Mouse (Mus musculus) hindbrain, embryonic 13.5 days (tissue): ENCODE data around the gene Faap20. TPM values are rescaled to one million over a fixed set of nuclear protein-coding genes. Genes with fewer than 3 reads are reported as not detected.

Experiments used
- ATAC-seq: fragments of 200-750 bp; cut with Nextera tagmentation; 2 replicates; pipeline ENCODE4 v1.8.0; 2017; ENCODE audit warnings: moderate TSS enrichment; ENCODE audit not compliant: low FRiP score
- H3K27ac ChIP-seq: fragments of 300-500 bp; sonication (generic); 2 replicates; pipeline ENCODE4 v1.5.1; 2015; ENCODE audit warnings: inconsistent platforms, mild to moderate bottlenecking, moderate library complexity
- H3K27me3 ChIP-seq: fragments of 300-500 bp; sonication (generic); 2 replicates; pipeline ENCODE4 v1.6.1; 2015; ENCODE audit warnings: mild to moderate bottlenecking, inconsistent platforms
- H3K36me3 ChIP-seq: fragments of 300-500 bp; sonication (generic); 2 replicates; pipeline ENCODE4 v1.6.1; 2015; ENCODE audit warnings: mild to moderate bottlenecking, inconsistent platforms
- H3K4me1 ChIP-seq: fragments of 300-500 bp; sonication (generic); replicated peaks from 2 replicates; pipeline ENCODE4 v1.6.1; 2015; ENCODE audit warnings: inconsistent platforms
- H3K4me2 ChIP-seq: fragments of 300-500 bp; sonication (generic); 2 replicates; pipeline ENCODE4 v1.6.1; 2015; ENCODE audit warnings: inconsistent platforms, mild to moderate bottlenecking, moderate library complexity
- H3K4me3 ChIP-seq: fragments of 300-500 bp; sonication (generic); 2 replicates; pipeline ENCODE4 v1.5.1; 2015; ENCODE audit warnings: mild to moderate bottlenecking, inconsistent platforms
- H3K9ac ChIP-seq: fragments of 300-500 bp; sonication (generic); 2 replicates; pipeline ENCODE4 v1.6.1; 2015; ENCODE audit warnings: mild to moderate bottlenecking, inconsistent platforms
- H3K9me3 ChIP-seq: fragments of 300-500 bp; sonication (generic); 2 replicates; pipeline ENCODE4 v1.6.1; 2016; ENCODE audit warnings: inconsistent platforms
- WGBS: fragments of 180-500 bp; shearing (Covaris S2); methylation state at CpG from one replicate; pipeline ENCODE4 v1.1.7; 2015; 5-methylcytosine and 5-hydroxymethylcytosine counted together
- polyA plus RNA-seq: library from polyadenylated mRNA; unstranded; fragments of >200 nt; fragmentation: Nextera tagmentation; extraction: Ambion mirVana; gene quantifications from 2 replicates; pipeline ENCODE4 v1.2.1, GENCODE M21; 2015

The Faap20 gene
- polyA plus RNA-seq, 1 experiment from 2014 or later: 78.8 TPM

- no peak overlapping the region for H3K4me3 ChIP-seq
- WGBS: 57% methylated on average over 2 of the region's 2 CpGs
- no peak overlapping the region for H3K27ac ChIP-seq
- peaks cover 10% of the 10 kb centered on the region for H3K4me1 ChIP-seq
- no peak overlapping the region for H3K9ac ChIP-seq
- no peaks in the 10 kb centered on the region for H3K9me3 ChIP-seq
- peaks cover 20% of the 10 kb centered on the region for H3K36me3 ChIP-seq
- no peak for ATAC-seq
- H3K27me3 ChIP-seq: no peaks in the 10 kb centered on the region
- H3K4me2 ChIP-seq: no peak overlapping the region
Measured at GRCm38 (mm10) chr4:155297057-155297456, 47.5 kb downstream of the Faap20 start.

- peaks cover 13% of the 10 kb centered on the region for H3K4me1 ChIP-seq
- H3K9me3 ChIP-seq: no peaks in the 10 kb centered on the region
- H3K36me3 ChIP-seq: peaks cover 6% of the 10 kb centered on the region
- no peak overlapping the region for H3K4me3 ChIP-seq
- WGBS: 85% methylated on average over 4 of the region's 4 CpGs
- H3K9ac ChIP-seq: no peak overlapping the region
- no peak overlapping the region for H3K4me2 ChIP-seq
- no peak overlapping the region for H3K27ac ChIP-seq
- no peaks in the 10 kb centered on the region for H3K27me3 ChIP-seq
- ATAC-seq: no peak
Measured at GRCm38 (mm10) chr4:155298826-155299225, 49.2 kb downstream of the Faap20 start.

- 79% methylated on average over 21 of the region's 21 CpGs for WGBS
Measured at GRCm38 (mm10) chr4:155300421-155301097, 51.0 kb downstream of the Faap20 start.

GRCm38 (mm10) chr4:155301098-155301447 lies 51.5 kb downstream of the Faap20 start:
- no peak for ATAC-seq
- WGBS: 94% methylated on average over 7 of the region's 7 CpGs
- no peaks in the 10 kb centered on the region for H3K27me3 ChIP-seq
- peaks cover 27% of the 10 kb centered on the region for H3K4me1 ChIP-seq
- no peaks in the 10 kb centered on the region for H3K9me3 ChIP-seq
- no peak overlapping the region for H3K4me3 ChIP-seq
- no peak overlapping the region for H3K4me2 ChIP-seq
- H3K36me3 ChIP-seq: peaks cover 6% of the 10 kb centered on the region; the same call in 1 of the 2 replicates
- H3K9ac ChIP-seq: no peak overlapping the region
- H3K27ac ChIP-seq: no peak overlapping the region

More at GRCm38 (mm10) chr4:155300421-155301097, 51.0 kb downstream of the Faap20 start:
- H3K36me3 ChIP-seq: peaks cover 6% of the 10 kb centered on the region; the same call in 1 of the 2 replicates
- no peak overlapping the region for H3K4me2 ChIP-seq
- no peaks in the 10 kb centered on the region for H3K9me3 ChIP-seq
- H3K4me1 ChIP-seq: peaks cover 22% of the 10 kb centered on the region
- no peaks in the 10 kb centered on the region for H3K27me3 ChIP-seq
- no peak overlapping the region for H3K4me3 ChIP-seq
- ATAC-seq: no peak
- H3K9ac ChIP-seq: 0 out of 2 replicates have a peak overlapping the region, but pooled peaks have one; percentile 43
- no peak overlapping the region for H3K27ac ChIP-seq

- WGBS: 71% methylated on average over 4 of the region's 4 CpGs
- peaks cover 6% of the 10 kb centered on the region; the same call in 1 of the 2 replicates for H3K36me3 ChIP-seq
- H3K27me3 ChIP-seq: no peaks in the 10 kb centered on the region
- H3K4me2 ChIP-seq: no peak overlapping the region
- H3K9ac ChIP-seq: 0 out of 2 replicates have a peak overlapping the region, but pooled peaks have one; percentile 10
- H3K4me1 ChIP-seq: peaks cover 36% of the 10 kb centered on the region
- H3K9me3 ChIP-seq: no peaks in the 10 kb centered on the region
- H3K4me3 ChIP-seq: no peak overlapping the region
- ATAC-seq: no peak
- no peak overlapping the region; the same call in 1 of the 2 replicates for H3K27ac ChIP-seq
Measured at GRCm38 (mm10) chr4:155301965-155302364, 52.4 kb downstream of the Faap20 start.

GRCm38 (mm10) chr4:155304508-155305096 lies 55.0 kb downstream of the Faap20 start:
- Histone ChIP-seq H3K9me3 (no peaks in the 10 kb centered on the region), H3K27me3 (no peaks in the 10 kb centered on the region), H3K4me2 (no peak overlapping the region), H3K27ac (0 out of 2 replicates have a peak overlapping the region, but pooled peaks have one; percentile 79), H3K4me3 (no peak overlapping the region), H3K36me3 (no peaks in the 10 kb centered on the region; the same call in 1 of the 2 replicates), H3K9ac (no peak overlapping the region), H3K4me1 (peaks cover 57% of the 10 kb centered on the region)
- WGBS: 96% methylated on average over 7 of the region's 7 CpGs
- ATAC-seq: no peak

- H3K4me1 ChIP-seq: peaks cover 52% of the 10 kb centered on the region
- WGBS: 49% methylated on average over 8 of the region's 8 CpGs
- no peaks in the 10 kb centered on the region; the same call in 1 of the 2 replicates for H3K36me3 ChIP-seq
- H3K9me3 ChIP-seq: no peaks in the 10 kb centered on the region
- peak overlapping the region; percentile 79 for H3K27ac ChIP-seq
- H3K9ac ChIP-seq: peak overlapping the region; percentile 51
- peak overlapping the region; percentile 21; the same call in 1 of the 2 replicates for H3K4me2 ChIP-seq
- H3K27me3 ChIP-seq: no peaks in the 10 kb centered on the region
- ATAC-seq: no peak
- H3K4me3 ChIP-seq: no peak overlapping the region
Measured at GRCm38 (mm10) chr4:155305531-155306031, 56.0 kb downstream of the Faap20 start.

Other genes starting within 250 kb of the Faap20 start
- 8.4 and 11.1 TPM in 2 replicates for gene Plch2, start 193.0 kb upstream of the Faap20 start, polyA plus RNA-seq
- 18.6 and 24.2 TPM in 2 replicates for gene Pex10, start 182.8 kb upstream of the Faap20 start, polyA plus RNA-seq
- gene Rer1, start 163.4 kb upstream of the Faap20 start, polyA plus RNA-seq: 123 and 132 TPM in 2 replicates
- 7.1 and 8.0 TPM in 2 replicates for gene Morn1, start 163.2 kb upstream of the Faap20 start, polyA plus RNA-seq
- gene Ski, start 27.2 kb upstream of the Faap20 start, polyA plus RNA-seq: 10.3 and 10.4 TPM in 2 replicates
- 63.3 and 69.2 TPM in 2 replicates for gene Prkcz, start 111.6 kb downstream of the Faap20 start, polyA plus RNA-seq
- 0.10 and 0.17 TPM in 2 replicates for gene Gabrd, start 148.3 kb downstream of the Faap20 start, polyA plus RNA-seq
- gene Cfap74, start 159.4 kb downstream of the Faap20 start, polyA plus RNA-seq: 3.0 and 3.5 TPM in 2 replicates
- gene Tmem52, start 219.3 kb downstream of the Faap20 start, polyA plus RNA-seq: not detected in 2 replicates
- gene Gnb1, start 241.6 kb downstream of the Faap20 start, polyA plus RNA-seq: 1,012 and 1,052 TPM in 2 replicates